Mouse (Mus musculus): ENCODE data around the gene Vwa7. TPM values are rescaled to one million over a fixed set of nuclear protein-coding genes. Genes with fewer than 3 reads are reported as not detected.
"Not testable (repeated sequence)": the region's sequence is repeated elsewhere in the genome, so short reads cannot be mapped to it uniquely, and the experiment has no call there.

Vwa7 gene
- 9.7 and 10.4 TPM in 2 replicates for total RNA-seq (2012; rRNA removed)
- 1 to 10 TPM in 1 of 2 experiments, not detected in 1; 9.8 TPM for polyA plus RNA-seq (2012; ENCODE audit: insufficient read depth in 1 of 2, insufficient read length in 2 of 2, low read depth in 1 of 2, low replicate concordance in 2 of 2, missing spikeins in 1 of 2)

DNA sequence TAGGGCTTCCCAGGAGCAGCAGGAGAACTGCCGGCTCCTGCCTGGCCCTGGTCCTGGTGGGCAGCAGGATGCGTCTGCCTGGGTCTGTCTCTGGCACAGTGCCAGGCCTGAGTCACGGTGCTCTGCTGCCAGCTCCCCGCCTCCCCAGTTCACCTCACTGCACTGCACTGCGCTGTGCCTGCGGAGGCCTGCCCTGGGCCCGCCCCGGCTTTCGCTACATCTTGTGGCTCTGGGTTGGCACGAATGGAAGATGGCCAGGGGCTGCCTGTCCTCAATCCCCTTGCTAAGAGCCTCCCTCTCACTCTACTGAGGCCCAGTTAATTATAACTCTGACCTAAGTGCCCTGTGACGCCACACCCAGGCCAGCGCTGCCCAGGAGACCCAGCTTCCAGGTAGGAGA lies at the start of gene Vwa7:
Vwa7 (plus strand) TSS at position 204 of the 400 bp plus-strand sequence.
- no peaks in the 10 kb centered on the region for H3K27me3 ChIP-seq (ENCODE audit: control insufficient read depth in 1 of 2, insufficient read depth in 2 of 2, low read length in 2 of 2)
- peaks cover 0 to 13% of the 10 kb centered on the region in 2 experiments; a peak in 3 of 4 replicates for H3K36me3 ChIP-seq (ENCODE audit: control insufficient read depth in 1 of 2, insufficient read depth in 2 of 2, low read length in 2 of 2)
- H3K4me1 ChIP-seq (ENCODE audit: control insufficient read depth in 1 of 2, insufficient read depth in 2 of 2, low read length in 2 of 2) = peaks cover 0 to 23% of the 10 kb centered on the region in 2 experiments; a peak in 3 of 4 replicates
- H3K79me2 ChIP-seq (ENCODE audit: control insufficient read depth, insufficient read depth, low read length, poor library complexity) = no peaks in the 10 kb centered on the region
- H3K9me3 ChIP-seq (replicated peaks; ENCODE audit: insufficient read depth, low read length) = no peaks in the 10 kb centered on the region
- H3K4me3 ChIP-seq (ENCODE audit: control insufficient read depth in 1 of 2, insufficient read depth in 1 of 2, low read depth in 2 of 2, low read length in 2 of 2) = no peak within 1 kb of the TSS
- DNase-seq (ENCODE audit: low read depth, low spot score) = peak; percentile 56
- no peak within 1 kb of the TSS for H3K27ac ChIP-seq (ENCODE audit: control insufficient read depth, low read depth, low read length)
- 0 out of 2 replicates have a peak within 1 kb of the TSS, but pooled peaks have one; percentile 14 for H3K9ac ChIP-seq (ENCODE audit: control insufficient read depth, low read depth, low read length, poor library complexity, severe bottlenecking)
- TF ChIP-seq NELFE (IDR thresholded peaks at IDR 0.05; ENCODE audit: low read depth, low read length) (no peak), HCFC1 (IDR thresholded peaks at IDR 0.05; ENCODE audit: low read depth, low read length) (no peak), KAT2A (conservative IDR thresholded peaks at IDR 0.05; ENCODE audit: low read depth, low read length) (no peak), ZKSCAN1 (IDR thresholded peaks at IDR 0.05; ENCODE audit: low read depth, low read length) (no peak), GABPA (IDR thresholded peaks at IDR 0.05; ENCODE audit: low read depth, low read length) (no peak), BHLHE40 (IDR thresholded peaks at IDR 0.05; ENCODE audit: borderline replicate concordance, low read depth, low read length) (no peak), MAX (IDR thresholded peaks at IDR 0.05; ENCODE audit: low read length) (no peak)

- H3K4me3 ChIP-seq (ENCODE audit: control insufficient read depth in 1 of 2, insufficient read depth in 1 of 2, low read depth in 2 of 2, low read length in 2 of 2); DNase-seq (ENCODE audit: low read depth, low spot score); H3K4me1 ChIP-seq (ENCODE audit: control insufficient read depth in 1 of 2, insufficient read depth in 2 of 2, low read length in 2 of 2); H3K9ac ChIP-seq (ENCODE audit: control insufficient read depth, low read depth, low read length, poor library complexity, severe bottlenecking); H3K9me3 ChIP-seq (replicated peaks; ENCODE audit: insufficient read depth, low read length); H3K79me2 ChIP-seq (ENCODE audit: control insufficient read depth, insufficient read depth, low read length, poor library complexity); H3K27me3 ChIP-seq (ENCODE audit: control insufficient read depth in 1 of 2, insufficient read depth in 2 of 2, low read length in 2 of 2); H3K36me3 ChIP-seq (ENCODE audit: control insufficient read depth in 1 of 2, insufficient read depth in 2 of 2, low read length in 2 of 2); H3K27ac ChIP-seq (ENCODE audit: control insufficient read depth, low read depth, low read length): not testable (repeated sequence)
These were observed 46.6 kb upstream of the Vwa7 start, which contains the start of gene Gm20481 for GRCm38 (mm10) chr17:34969822-34970221. Gene Gm20481 (plus strand): TSS chr17:34969912.

- not testable (repeated sequence) for H3K4me3 ChIP-seq (ENCODE audit: control insufficient read depth in 1 of 2, insufficient read depth in 1 of 2, low read depth in 2 of 2, low read length in 2 of 2); H3K36me3 ChIP-seq (ENCODE audit: control insufficient read depth in 1 of 2, insufficient read depth in 2 of 2, low read length in 2 of 2); H3K27me3 ChIP-seq (ENCODE audit: control insufficient read depth in 1 of 2, insufficient read depth in 2 of 2, low read length in 2 of 2); H3K9ac ChIP-seq (ENCODE audit: control insufficient read depth, low read depth, low read length, poor library complexity, severe bottlenecking); H3K4me1 ChIP-seq (ENCODE audit: control insufficient read depth in 1 of 2, insufficient read depth in 2 of 2, low read length in 2 of 2); H3K79me2 ChIP-seq (ENCODE audit: control insufficient read depth, insufficient read depth, low read length, poor library complexity); DNase-seq (ENCODE audit: low read depth, low spot score); H3K27ac ChIP-seq (ENCODE audit: control insufficient read depth, low read depth, low read length); H3K9me3 ChIP-seq (replicated peaks; ENCODE audit: insufficient read depth, low read length)
These were observed 45.5 kb upstream of the Vwa7 start for GRCm38 (mm10) chr17:34970850-34971249.

DNA sequence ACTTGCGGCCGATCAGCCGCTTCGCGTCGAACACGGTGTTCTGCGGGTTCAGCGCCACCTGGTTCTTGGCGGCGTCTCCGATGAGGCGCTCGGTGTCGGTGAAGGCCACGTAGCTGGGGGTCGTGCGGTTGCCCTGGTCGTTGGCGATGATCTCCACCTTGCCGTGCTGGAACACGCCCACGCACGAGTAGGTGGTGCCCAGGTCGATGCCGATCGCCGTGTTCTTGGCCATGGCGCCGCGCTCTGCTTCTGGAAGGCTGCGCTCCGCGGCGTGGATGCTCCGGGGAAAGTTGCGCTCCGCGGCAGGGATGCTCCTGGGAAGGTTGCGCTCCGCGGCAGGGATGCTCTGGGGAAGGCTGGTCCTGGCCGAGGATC lies 44.7 kb upstream of the Vwa7 start:
- not testable (repeated sequence) for H3K4me1 ChIP-seq (ENCODE audit: control insufficient read depth in 1 of 2, insufficient read depth in 2 of 2, low read length in 2 of 2); H3K9ac ChIP-seq (ENCODE audit: control insufficient read depth, low read depth, low read length, poor library complexity, severe bottlenecking); H3K27ac ChIP-seq (ENCODE audit: control insufficient read depth, low read depth, low read length); H3K27me3 ChIP-seq (ENCODE audit: control insufficient read depth in 1 of 2, insufficient read depth in 2 of 2, low read length in 2 of 2); H3K79me2 ChIP-seq (ENCODE audit: control insufficient read depth, insufficient read depth, low read length, poor library complexity); H3K36me3 ChIP-seq (ENCODE audit: control insufficient read depth in 1 of 2, insufficient read depth in 2 of 2, low read length in 2 of 2); DNase-seq (ENCODE audit: low read depth, low spot score); H3K4me3 ChIP-seq (ENCODE audit: control insufficient read depth in 1 of 2, insufficient read depth in 1 of 2, low read depth in 2 of 2, low read length in 2 of 2); H3K9me3 ChIP-seq (replicated peaks; ENCODE audit: insufficient read depth, low read length)

DNA sequence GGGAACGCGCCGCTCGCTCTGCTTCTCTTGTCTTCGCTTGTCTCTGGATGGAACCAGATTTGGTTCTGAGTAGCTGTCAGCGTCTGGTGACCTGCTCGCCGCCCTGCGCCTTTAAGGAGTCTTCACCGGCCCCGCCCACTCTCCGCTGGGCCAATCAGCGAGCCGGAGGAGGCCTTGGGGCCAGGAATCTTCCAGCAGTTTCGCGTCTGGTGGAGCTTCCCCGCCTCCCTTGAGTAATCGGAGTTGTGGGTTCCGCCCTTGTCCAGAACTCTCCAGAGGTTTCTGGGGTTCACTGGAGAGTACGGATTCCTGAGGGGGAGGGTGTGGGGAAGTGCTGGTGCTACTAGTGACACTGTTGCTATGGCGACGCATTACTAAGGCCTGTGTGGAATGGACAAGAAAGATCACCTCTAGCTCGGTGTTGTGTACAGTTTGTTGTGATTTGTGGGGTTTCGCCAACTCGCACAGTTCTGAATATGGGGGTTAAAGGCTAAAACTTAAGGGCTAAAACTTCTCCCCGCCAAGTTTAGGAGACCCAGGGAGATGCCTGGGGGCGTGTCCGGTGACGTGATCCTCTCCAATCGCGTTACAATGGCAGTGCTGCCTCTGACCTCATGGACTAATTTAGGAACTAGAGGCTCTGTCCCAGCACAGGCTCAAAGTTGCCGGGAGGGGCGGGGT lies 44.2 kb upstream of the Vwa7 start, which contains the start of the genes Hspa1a and Hspa1l:
Hspa1a (minus strand) TSS at position 88 of the 681 bp plus-strand sequence.
Hspa1l (plus strand) TSS at position 635 of the 681 bp plus-strand sequence.
- H3K27ac ChIP-seq (ENCODE audit: control insufficient read depth, low read depth, low read length); H3K9me3 ChIP-seq (replicated peaks; ENCODE audit: insufficient read depth, low read length); H3K9ac ChIP-seq (ENCODE audit: control insufficient read depth, low read depth, low read length, poor library complexity, severe bottlenecking); H3K27me3 ChIP-seq (ENCODE audit: control insufficient read depth in 1 of 2, insufficient read depth in 2 of 2, low read length in 2 of 2); H3K79me2 ChIP-seq (ENCODE audit: control insufficient read depth, insufficient read depth, low read length, poor library complexity); DNase-seq (ENCODE audit: low read depth, low spot score); H3K4me1 ChIP-seq (ENCODE audit: control insufficient read depth in 1 of 2, insufficient read depth in 2 of 2, low read length in 2 of 2); H3K4me3 ChIP-seq (ENCODE audit: control insufficient read depth in 1 of 2, insufficient read depth in 1 of 2, low read depth in 2 of 2, low read length in 2 of 2); H3K36me3 ChIP-seq (ENCODE audit: control insufficient read depth in 1 of 2, insufficient read depth in 2 of 2, low read length in 2 of 2): not testable (repeated sequence)

All from MEL (cell line).